Mouse (Mus musculus) colon, adult 2 months (tissue): ENCODE results near the gene Ube2e3. TPM values are rescaled to one million over a fixed set of nuclear protein-coding genes. Genes with fewer than 3 reads are reported as not detected.

ENCODE experiments used
- polyA plus RNA-seq: library from polyadenylated mRNA; depleted of rRNA; stranded (reverse); fragments of >200 nt; gene quantifications from 2 replicates; pipeline ENCODE4 v1.2.3, GENCODE M21; 2012; rRNA removed

Gene Ube2e3
- polyA plus RNA-seq: 25.4 and 30.9 TPM in 2 replicates

DNA sequence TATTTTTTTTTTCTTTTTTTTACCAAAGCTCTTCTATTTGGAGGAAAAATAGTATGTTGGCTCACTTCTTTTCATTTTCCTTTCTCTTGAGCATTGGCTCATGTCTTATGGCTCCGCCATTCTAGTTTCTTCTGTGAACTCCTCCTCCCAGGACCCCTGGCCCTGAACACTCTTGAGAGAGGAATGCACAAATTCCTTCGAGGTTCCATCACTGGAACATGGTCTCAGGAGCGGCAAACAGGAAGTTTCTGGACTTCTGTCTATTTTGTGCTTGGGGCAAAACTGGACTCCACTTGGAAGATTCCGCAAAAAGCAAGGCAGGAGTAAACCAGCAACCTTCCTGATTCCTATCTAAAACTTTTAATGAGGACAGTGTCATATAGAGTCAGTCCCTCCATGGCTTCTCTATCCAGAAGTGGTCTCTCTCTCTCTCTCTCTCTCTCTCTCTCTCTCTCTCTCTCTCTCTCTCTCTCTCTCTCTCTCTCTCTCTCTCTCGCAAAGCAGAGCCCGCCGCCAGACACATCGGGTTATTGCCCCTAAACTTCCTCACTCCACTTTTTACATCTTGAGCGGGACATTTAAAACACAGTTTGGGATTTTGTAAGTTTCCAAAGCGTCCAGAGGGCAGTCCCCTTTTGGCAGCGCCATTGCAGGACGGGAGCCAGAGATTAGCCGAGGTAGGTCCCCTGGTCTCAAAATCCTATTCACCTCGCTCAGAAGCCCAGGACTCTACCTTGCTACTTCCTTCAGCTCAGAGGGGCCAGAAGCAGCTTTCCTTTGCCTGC is at the start of gene Ube2e3:
TSS of gene Ube2e3 (plus strand) at position 399 of the 785 bp plus-strand sequence.

